Mouse (Mus musculus) megakaryocyte-erythroid progenitor cell, adult 5-6 weeks (primary cell): ENCODE data around the gene Tmem97. TPM values are rescaled to one million over a fixed set of nuclear protein-coding genes. Genes with fewer than 3 reads are reported as not detected.
"Not testable (repeated sequence)": the region's sequence is repeated elsewhere in the genome, so short reads cannot be mapped to it uniquely, and the experiment has no call there.

Source experiments
- ATAC-seq: replicated peaks from 2 replicates; pipeline ENCODE4 v1.8.0; 2016; ENCODE audit warnings: mild to moderate bottlenecking, inconsistent platforms; ENCODE audit not compliant: severe bottlenecking, poor library complexity, low FRiP score, low TSS enrichment
- total RNA-seq, 2 experiments: library from RNA; stranded (forward) in 1 of 2; stranded (reverse) in 1 of 2; fragments of 200-1000, 215-1000 nt in 1 of 2; fragments of >200 nt in 1 of 2; fragmentation: Nextera tagmentation in 1 of 2; gene quantifications; 2 replicates each; pipeline ENCODE4 v1.2.3; 2014 to 2017

The Tmem97 gene
- total RNA-seq (2014; fragmentation: Nextera tagmentation) (63.3 and 72.9 TPM in 2 replicates), total RNA-seq (2017) (59.7 and 64.4 TPM in 2 replicates)

DNA sequence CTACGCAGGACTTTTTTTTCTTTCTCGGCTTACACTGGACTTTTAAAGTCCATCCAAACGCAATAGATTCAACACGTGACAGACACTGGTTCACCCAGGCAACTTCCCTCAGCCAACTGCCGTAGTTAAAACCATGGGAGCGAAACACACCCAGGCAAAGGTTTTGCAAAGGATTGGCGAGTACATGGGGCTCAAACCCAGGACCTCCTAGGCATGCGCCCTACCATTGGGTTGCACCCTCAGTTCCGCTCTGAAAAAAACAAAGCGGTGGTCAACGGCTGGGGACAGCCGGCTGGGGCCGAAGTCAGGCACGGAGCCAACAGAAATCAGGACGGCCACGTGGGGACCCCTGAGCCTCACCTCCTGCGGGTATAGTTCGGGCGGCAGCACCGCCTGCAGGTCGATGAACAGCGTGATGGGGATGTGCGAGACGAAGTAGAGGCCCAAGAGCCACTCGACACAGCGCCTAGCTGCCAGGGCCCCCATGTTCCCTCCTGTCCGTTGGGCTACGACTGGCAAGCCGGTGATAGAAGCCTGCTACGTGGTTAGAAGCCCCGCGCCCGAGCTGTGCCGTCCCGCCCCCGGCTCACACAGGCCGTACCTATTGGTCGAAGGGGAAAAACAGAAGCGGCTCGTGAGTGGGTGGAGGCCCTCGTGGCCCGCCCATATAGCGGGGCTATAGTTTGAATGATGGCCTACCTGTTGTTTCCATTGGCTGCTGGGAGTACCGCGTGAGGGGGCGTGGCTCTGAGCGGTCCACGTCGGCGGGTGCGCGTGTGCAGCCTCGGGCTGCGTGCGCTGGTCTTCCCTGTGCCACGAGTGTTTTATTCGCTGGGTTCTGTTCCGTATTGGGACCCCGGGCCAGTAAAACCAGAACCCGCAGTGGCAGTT lies at the start of gene Tmem97:
Gene Tmem97, minus strand, starts transcription at position 610 of the 891 bp plus-strand sequence.
- ATAC-seq = peak; percentile 99

DNA sequence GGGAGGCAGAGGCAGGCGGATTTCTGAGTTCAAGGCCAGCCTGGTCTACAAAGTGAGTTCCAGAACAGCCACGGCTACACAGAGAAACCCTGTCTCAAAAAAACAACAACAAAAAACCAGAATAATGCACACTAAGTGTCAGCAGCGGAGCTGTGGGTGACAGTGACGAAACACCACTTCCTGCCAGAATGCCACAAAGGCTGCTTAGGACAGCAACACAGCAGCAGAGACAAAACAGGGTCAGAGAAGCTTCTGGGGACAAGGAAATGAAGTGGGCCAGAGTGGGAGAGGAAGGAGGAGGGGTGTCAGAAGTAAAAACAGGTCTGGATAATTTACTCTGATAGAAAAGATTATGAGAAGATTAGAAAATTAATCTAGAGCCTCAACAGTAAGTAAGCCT lies 49.5 kb upstream of the Tmem97 start:
- no peak for ATAC-seq

- ATAC-seq = no peak
Observed at GRCm38 (mm10) chr11:78598763-78599415, 48.3 kb upstream of the Tmem97 start.

DNA sequence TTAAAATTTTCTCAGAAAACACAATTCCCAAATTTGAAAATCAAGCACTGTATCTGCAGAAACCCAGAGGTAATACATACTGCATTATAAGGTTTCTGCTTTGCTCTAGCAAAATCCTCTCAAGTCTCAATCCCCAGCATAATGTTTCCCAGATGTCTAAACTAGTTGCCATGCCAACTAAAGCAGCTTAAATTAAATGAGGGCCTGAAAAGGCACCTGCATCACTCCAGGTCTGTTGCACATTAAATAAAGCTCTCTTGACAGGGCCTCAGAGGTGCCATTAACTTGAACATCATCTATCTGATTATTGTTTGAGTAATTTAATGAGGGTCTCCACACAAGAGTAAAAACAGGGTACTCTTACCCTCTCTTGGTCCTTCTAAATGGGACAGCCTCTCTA lies 46.2 kb upstream of the Tmem97 start:
- no peak for ATAC-seq

GRCm38 (mm10) chr11:78595773-78596172 lies 45.2 kb upstream of the Tmem97 start:
- ATAC-seq = no peak

GRCm38 (mm10) chr11:78594271-78594964 lies 43.8 kb upstream of the Tmem97 start:
- peak; percentile 60 for ATAC-seq

DNA sequence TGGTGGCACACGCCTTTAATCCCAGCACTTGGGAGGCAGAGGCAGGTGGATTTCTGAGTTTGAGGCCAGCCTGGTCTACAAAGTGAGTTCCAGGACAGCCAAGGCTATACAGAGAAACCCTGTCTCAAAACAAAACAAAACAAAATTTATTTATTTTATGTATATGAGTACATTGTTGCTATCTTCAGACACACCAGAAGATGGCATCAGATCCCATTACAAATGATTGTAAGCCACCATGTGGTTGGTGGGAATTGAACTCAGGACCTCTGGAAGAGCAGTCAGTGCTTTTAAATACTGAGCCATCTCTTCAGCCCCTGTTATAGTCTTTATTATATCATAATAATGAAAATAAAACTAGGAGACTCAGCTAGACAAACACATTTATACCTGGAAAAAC lies 37.1 kb upstream of the Tmem97 start:
- not testable (repeated sequence) for ATAC-seq

DNA sequence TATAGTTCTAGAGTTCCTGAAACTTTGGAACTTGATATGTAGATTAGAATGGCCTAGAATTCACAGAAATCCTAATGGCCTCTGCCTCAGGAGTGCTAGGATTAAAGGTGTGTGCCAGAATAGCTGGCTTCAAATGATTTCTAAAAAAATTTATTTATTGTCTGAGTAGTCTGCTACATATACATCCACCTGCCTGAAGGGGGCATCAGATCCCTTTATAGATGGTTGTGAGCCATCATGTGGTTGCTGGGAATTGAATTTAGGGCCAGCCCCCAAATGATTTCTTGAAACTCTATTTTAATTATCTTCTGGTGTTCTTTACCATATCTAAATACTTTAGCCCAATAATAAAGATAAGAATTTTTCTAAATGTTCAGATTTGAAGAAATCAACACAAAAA lies 35.5 kb upstream of the Tmem97 start:
- no peak for ATAC-seq

DNA sequence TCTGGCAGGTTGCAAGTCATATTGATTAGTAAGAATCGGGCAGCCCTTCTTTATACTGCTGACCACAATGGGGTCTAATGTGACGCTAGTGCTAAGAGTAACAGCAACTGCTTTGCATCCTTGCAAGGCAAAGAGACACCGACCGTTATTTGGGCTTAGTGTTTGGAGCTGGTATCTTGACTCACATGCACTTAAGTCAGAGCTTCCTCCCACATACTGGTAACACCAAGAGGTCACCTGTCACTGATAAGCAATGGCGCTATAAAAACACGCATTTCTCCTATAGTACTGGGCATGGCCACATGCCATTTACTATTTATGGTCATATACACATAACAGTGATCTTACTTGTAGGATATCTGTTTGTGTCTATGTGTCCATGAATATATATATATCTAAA lies 32.3 kb upstream of the Tmem97 start:
- ATAC-seq = peak; percentile 67

GRCm38 (mm10) chr11:78574975-78575374 lies 24.4 kb upstream of the Tmem97 start:
- no peak; the same call in 1 of the 2 replicates for ATAC-seq

GRCm38 (mm10) chr11:78574536-78574935 lies 24.0 kb upstream of the Tmem97 start:
- ATAC-seq = peak; percentile 75

DNA sequence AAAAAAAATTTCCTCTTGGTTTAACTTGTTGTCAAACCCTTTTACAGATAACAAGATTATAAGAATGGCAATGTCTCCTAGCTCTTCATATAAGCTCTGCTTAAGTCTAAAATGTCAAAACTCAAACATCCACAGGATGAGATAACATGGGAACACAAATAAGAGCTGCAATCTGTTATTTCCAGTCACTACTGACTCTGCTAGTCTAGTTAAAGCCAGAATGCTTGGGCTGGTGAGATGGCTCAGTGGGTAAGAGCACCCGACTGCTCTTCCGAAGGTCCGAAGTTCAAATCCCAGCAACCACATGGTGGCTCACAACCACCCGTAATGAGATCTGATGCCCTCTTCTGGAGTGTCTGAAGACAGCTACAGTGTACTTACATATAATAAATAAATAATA lies 23.5 kb upstream of the Tmem97 start:
- ATAC-seq = not testable (repeated sequence)

DNA sequence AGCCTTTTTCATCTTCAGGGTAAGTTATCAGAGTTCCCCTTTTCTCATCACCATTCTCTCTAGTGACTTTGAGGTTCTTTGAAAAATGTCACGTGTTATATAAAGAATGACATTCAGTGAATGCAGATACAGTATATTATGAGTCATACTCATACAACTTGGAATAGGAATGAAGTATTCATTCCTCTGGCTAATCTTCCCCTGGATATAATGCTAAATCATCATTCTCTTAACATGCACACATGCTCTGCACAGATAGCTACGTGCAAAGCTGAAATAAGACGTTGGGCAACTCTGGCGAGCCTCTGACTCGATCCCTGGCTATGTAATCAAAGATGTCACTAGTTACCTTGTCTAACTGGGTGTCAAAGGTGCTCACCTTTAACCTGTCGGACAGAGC lies 21.3 kb upstream of the Tmem97 start:
- 0 out of 2 replicates have a peak, but pooled peaks have one; percentile 29 for ATAC-seq

- ATAC-seq = no peak
Observed at GRCm38 (mm10) chr11:78571441-78571840, 20.9 kb upstream of the Tmem97 start.

- ATAC-seq = no peak
Observed at GRCm38 (mm10) chr11:78569806-78570205, 19.2 kb upstream of the Tmem97 start.

- no peak for ATAC-seq
Observed at GRCm38 (mm10) chr11:78568827-78569226, 18.2 kb upstream of the Tmem97 start.

DNA sequence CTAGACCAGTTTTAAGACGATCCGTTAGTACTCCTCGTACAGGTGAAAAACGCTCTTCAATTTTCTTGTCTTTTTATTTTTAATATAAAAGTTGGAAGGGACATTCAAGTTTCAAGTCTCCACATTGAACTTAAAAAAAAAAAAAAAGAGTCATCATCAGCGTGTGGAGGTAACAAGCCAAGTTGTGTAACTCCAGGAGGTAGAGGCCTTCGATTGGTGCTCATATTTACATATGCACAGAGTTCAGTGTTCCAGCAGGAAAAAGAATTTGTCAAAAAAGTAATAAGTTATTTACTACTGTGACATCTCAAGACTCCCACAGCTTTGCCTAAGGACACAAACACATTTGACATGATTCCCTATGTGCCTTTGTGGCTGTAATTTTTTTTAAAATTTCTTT lies 17.0 kb upstream of the Tmem97 start:
- ATAC-seq = no peak

DNA sequence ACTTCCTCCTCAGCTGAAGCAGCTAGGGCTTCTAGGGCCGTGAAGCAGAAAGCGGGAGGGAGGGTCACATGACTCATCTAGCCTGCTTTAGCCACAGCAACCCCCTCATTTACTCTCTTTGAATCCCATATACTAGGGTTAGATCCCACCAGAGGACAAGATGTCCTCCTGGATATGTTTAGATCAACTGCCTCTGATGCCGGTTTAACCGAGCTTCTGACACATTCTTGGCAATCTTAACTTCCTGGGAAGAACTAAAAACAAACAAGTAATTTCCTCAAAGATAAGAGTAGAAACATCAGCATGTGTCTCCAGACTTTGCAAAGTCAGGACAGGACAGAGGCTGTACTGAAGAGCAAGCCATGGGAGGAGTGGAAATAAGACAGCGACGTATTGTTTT lies 16.2 kb upstream of the Tmem97 start:
- peak; percentile 36 for ATAC-seq

- peak; percentile 77 for ATAC-seq
Observed at GRCm38 (mm10) chr11:78560447-78560846, 9.9 kb upstream of the Tmem97 start.

GRCm38 (mm10) chr11:78557241-78557640 lies 6.7 kb upstream of the Tmem97 start:
- ATAC-seq = no peak
